8 mouse cellular contexts compared by ENCODE assay signal in the genomic region with DNA sequence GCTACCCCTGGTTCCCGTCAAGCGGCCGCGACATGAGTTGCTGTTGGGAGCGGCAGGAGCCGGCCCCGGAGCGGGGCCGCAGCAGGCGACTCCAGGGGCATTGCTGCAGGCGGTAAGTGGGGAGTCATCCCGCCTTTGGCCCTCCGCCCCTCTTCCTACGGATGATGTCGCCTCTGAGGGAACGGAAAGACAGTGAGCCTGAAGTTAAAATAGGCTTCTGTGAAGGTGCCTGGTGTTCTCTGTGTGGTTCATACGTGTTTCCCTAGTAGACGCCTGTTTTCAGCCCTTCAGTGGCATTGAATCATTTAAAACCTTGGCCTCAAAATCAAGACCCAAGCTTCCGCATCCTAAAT. TPM values are rescaled to one million over a fixed set of nuclear protein-coding genes. Genes with fewer than 3 reads are reported as not detected.
DNase-seq lines count a peak whose midpoint lies in the region; ATAC-seq and TF ChIP-seq lines count a peak whose summit lies in the region.

No protein-coding gene starts in this region.

- 0% methylated on average over 19 of the region's 19 CpGs for WGBS in limb, embryonic 15.5 days
- WGBS in stomach, embryonic 16.5 days: under 1% methylated on average over 19 of the region's 19 CpGs

- peak; percentile 11; the same call in 1 of the 2 replicates for ATAC-seq in limb, embryonic 15.5 days (ENCODE audit: insufficient number of reproducible peaks, low FRiP score, low TSS enrichment, low read depth)
- 0 out of 2 replicates have a peak, but pooled peaks have one; percentile 2 for ATAC-seq in stomach, embryonic 16.5 days (ENCODE audit: insufficient read depth, low FRiP score)

- H3K9me3 ChIP-seq in limb, embryonic 15.5 days: no peaks in the 10 kb centered on the region
- no peaks in the 10 kb centered on the region for H3K9me3 ChIP-seq in stomach, embryonic 16.5 days (replicated peaks; ENCODE audit: control insufficient read depth, low read length)

- intact Hi-C loops in gastrocnemius, adult 2 months (cut with DNase I): no loop called here

- peak overlapping the region; percentile 58 for H3K4me2 ChIP-seq in limb, embryonic 15.5 days
- peak overlapping the region; percentile 80 for H3K4me2 ChIP-seq in stomach, embryonic 16.5 days (ENCODE audit: low read depth, low read length)

- DNase-seq in gastrocnemius, adult 2 months: no peak
- DNase-seq in gastrocnemius, postnatal 25 days: no peak
- no peak for DNase-seq in testis, postnatal 10 days (ENCODE audit: low spot score)
- no peak for DNase-seq in cerebellum, adult 9-11 months
- DNase-seq in thymus, postnatal 36 days: no peak

- H3K9ac ChIP-seq in limb, embryonic 15.5 days: peak overlapping the region; percentile 95
- H3K9ac ChIP-seq in stomach, embryonic 16.5 days (ENCODE audit: low read length): peak overlapping the region; percentile 94

- no peaks in the 10 kb centered on the region for H3K36me3 ChIP-seq in testis, adult 2 months (ENCODE audit: control insufficient read depth, insufficient read depth, low read length)
- H3K36me3 ChIP-seq in limb, embryonic 15.5 days: peaks cover 39% of the 10 kb centered on the region
- peaks cover 7% of the 10 kb centered on the region; the same call in 1 of the 2 replicates for H3K36me3 ChIP-seq in stomach, embryonic 16.5 days (ENCODE audit: control insufficient read depth, insufficient read depth, low read length)

- no peak for TF ChIP-seq CTCF in gastrocnemius, adult 2 months (IDR thresholded peaks at IDR 0.05)
- no peak for TF ChIP-seq CTCF in testis, adult 2 months (IDR thresholded peaks at IDR 0.05; ENCODE audit: control insufficient read depth, insufficient read depth, insufficient replicate concordance, low read depth, low read length)

- peak overlapping the region; percentile 95 for H3K4me3 ChIP-seq in gastrocnemius, adult 2 months
- peak overlapping the region; percentile 95 for H3K4me3 ChIP-seq in testis, adult 2 months (ENCODE audit: control insufficient read depth, low read depth, low read length)
- H3K4me3 ChIP-seq in limb, embryonic 15.5 days: peak overlapping the region; percentile 98
- H3K4me3 ChIP-seq in stomach, embryonic 16.5 days (replicated peaks; ENCODE audit: low read length): peak overlapping the region; percentile 91

- no peaks in the 10 kb centered on the region for H3K27me3 ChIP-seq in testis, adult 2 months (ENCODE audit: control insufficient read depth, insufficient read depth, low read length)
- no peaks in the 10 kb centered on the region for H3K27me3 ChIP-seq in limb, embryonic 15.5 days
- no peaks in the 10 kb centered on the region for H3K27me3 ChIP-seq in stomach, embryonic 16.5 days (ENCODE audit: control insufficient read depth, insufficient read depth, low read length)

- H3K27ac ChIP-seq in gastrocnemius, adult 2 months: peak overlapping the region; percentile 93
- H3K27ac ChIP-seq in testis, adult 2 months (ENCODE audit: control insufficient read depth, insufficient read depth, low read depth, low read length): peak overlapping the region; percentile 76
- peak overlapping the region; percentile 82 for H3K27ac ChIP-seq in limb, embryonic 15.5 days
- peak overlapping the region; percentile 62 for H3K27ac ChIP-seq in stomach, embryonic 16.5 days (ENCODE audit: low read length)

- no peak for TF ChIP-seq POLR2A in testis, adult 2 months (IDR thresholded peaks at IDR 0.05; ENCODE audit: control insufficient read depth, low read depth, low read length)

- peaks cover 4% of the 10 kb centered on the region for H3K4me1 ChIP-seq in testis, adult 2 months (ENCODE audit: control insufficient read depth, insufficient read depth, low read length)
- H3K4me1 ChIP-seq in limb, embryonic 15.5 days: peaks cover 22% of the 10 kb centered on the region
- peaks cover 15% of the 10 kb centered on the region for H3K4me1 ChIP-seq in stomach, embryonic 16.5 days (ENCODE audit: control insufficient read depth, insufficient read depth, low read length)

RNA-seq across cellular contexts. Expression of gene Snrnp40, which starts 0.3 kb away (rescaled TPM):
- total RNA-seq in gastrocnemius, adult 2 months (2021): 10 to 100 TPM in 1 of 2 experiments, 1 to 10 TPM in 1; 9.5 to 13.0 TPM
- total RNA-seq in gastrocnemius, postnatal 25 days (2021): 10 to 100 TPM; 10.9 to 11.2 TPM
- 42.1 and 43.2 TPM in 2 replicates for polyA plus RNA-seq in testis, adult 2 months (2012; rRNA removed)
- polyA plus RNA-seq in limb, embryonic 15.5 days (2015; fragmentation: Nextera tagmentation; extraction: Ambion mirVana): 123 and 129 TPM in 2 replicates
- polyA plus RNA-seq in stomach, embryonic 16.5 days (2015; fragmentation: Nextera tagmentation; extraction: Ambion mirVana): 98.8 and 107 TPM in 2 replicates

RNA-seq across cellular contexts. Expression of gene Zcchc17, which starts 0.5 kb away (rescaled TPM):
- total RNA-seq in gastrocnemius, adult 2 months (2021): 10 to 100 TPM; 38.4 to 47.3 TPM
- 10 to 100 TPM; 36.1 to 37.7 TPM for total RNA-seq in gastrocnemius, postnatal 25 days (2021)
- 8.0 and 8.2 TPM in 2 replicates for polyA plus RNA-seq in testis, adult 2 months (2012; rRNA removed)
- polyA plus RNA-seq in limb, embryonic 15.5 days (2015; fragmentation: Nextera tagmentation; extraction: Ambion mirVana): 66.0 and 74.8 TPM in 2 replicates
- polyA plus RNA-seq in stomach, embryonic 16.5 days (2015; fragmentation: Nextera tagmentation; extraction: Ambion mirVana): 51.0 and 56.8 TPM in 2 replicates

RNA-seq across cellular contexts. Expression of gene Gm10570, which starts 51.7 kb away (rescaled TPM):
- total RNA-seq in gastrocnemius, adult 2 months (2021): under 1 TPM in 1 of 2 experiments, not detected in 1; 0.54 TPM
- not detected for total RNA-seq in gastrocnemius, postnatal 25 days (2021)
- polyA plus RNA-seq in testis, adult 2 months (2012; rRNA removed): not detected in 2 replicates
- not detected in 2 replicates for polyA plus RNA-seq in limb, embryonic 15.5 days (2015; fragmentation: Nextera tagmentation; extraction: Ambion mirVana)
- not detected in 2 replicates for polyA plus RNA-seq in stomach, embryonic 16.5 days (2015; fragmentation: Nextera tagmentation; extraction: Ambion mirVana)

RNA-seq across cellular contexts. Expression of gene Fabp3, which starts 51.8 kb away (rescaled TPM):
- total RNA-seq in gastrocnemius, adult 2 months (2021): 1,000 to 10,000 TPM in 1 of 2 experiments, 100 to 1,000 TPM in 1; 551 to 1,329 TPM
- total RNA-seq in gastrocnemius, postnatal 25 days (2021): 1,000 to 10,000 TPM in 1 of 2 experiments, 100 to 1,000 TPM in 1; 646 to 1,026 TPM
- 127 and 192 TPM in 2 replicates for polyA plus RNA-seq in testis, adult 2 months (2012; rRNA removed)
- 37.2 and 72.7 TPM in 2 replicates for polyA plus RNA-seq in limb, embryonic 15.5 days (2015; fragmentation: Nextera tagmentation; extraction: Ambion mirVana)
- polyA plus RNA-seq in stomach, embryonic 16.5 days (2015; fragmentation: Nextera tagmentation; extraction: Ambion mirVana): 8.6 and 32.4 TPM in 2 replicates
